Mouse (Mus musculus) C2C12 (cell line): ENCODE data around the gene Prdm11.

ENCODE experiments used
- CEBPB ChIP-seq: IDR thresholded peaks from one replicate; pipeline ENCODE4 v1.6.1; 2011; ENCODE audit warnings: low read depth, mild to moderate bottlenecking, control low read depth, moderate library complexity
- CTCF ChIP-seq: IDR thresholded peaks from one replicate; pipeline ENCODE4 v1.5.1; 2011; ENCODE audit not compliant: control insufficient read depth, insufficient read depth, insufficient read length
- MYOD1 ChIP-seq: IDR thresholded peaks from one replicate; pipeline ENCODE4 v1.6.1; 2011; ENCODE audit warnings: low read depth; ENCODE audit not compliant: control insufficient read depth, insufficient read length
- USF1 ChIP-seq: IDR thresholded peaks from one replicate; pipeline ENCODE4 v1.6.1; 2011; ENCODE audit warnings: low read depth, mild to moderate bottlenecking, control low read depth, moderate library complexity

DNA sequence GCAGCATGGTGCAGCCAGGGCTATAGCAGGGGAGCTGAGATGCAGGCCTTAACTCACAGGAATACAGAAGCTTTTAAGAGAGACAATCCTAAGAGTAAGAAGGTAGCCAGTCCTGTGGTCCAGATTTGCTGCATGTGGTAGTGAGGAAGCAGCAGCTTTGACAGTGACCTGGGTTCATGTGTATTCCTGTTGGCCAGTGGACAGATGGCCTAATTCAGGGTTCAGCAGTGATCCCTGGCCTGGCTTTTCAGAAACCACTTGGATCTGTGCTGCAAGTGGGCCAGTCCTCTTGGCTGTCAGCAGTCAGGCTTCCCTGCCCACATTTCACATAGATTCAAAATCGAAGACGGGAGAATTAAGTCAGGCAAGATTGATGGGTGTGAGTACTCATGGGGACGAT, 104.5 kb downstream of the Prdm11 start:
- TF ChIP-seq USF1 (no peak), MYOD1 (no peak), CTCF (no peak), CEBPB (no peak)
